ENCODE assay signal across 8 mouse cellular contexts in genomic region chr15:85735063-85735835, GRCm38 (mm10). TPM values are rescaled to one million over a fixed set of nuclear protein-coding genes. Genes with fewer than 3 reads are reported as not detected.
DNase-seq lines count a peak whose midpoint lies in the region; ATAC-seq and TF ChIP-seq lines count a peak whose summit lies in the region.

No protein-coding gene starts in this region.

- no peaks in the 10 kb centered on the region for H3K9me3 ChIP-seq in embryonic facial prominence, embryonic 14.5 days (ENCODE audit: control insufficient read depth, low read length)
- no peaks in the 10 kb centered on the region for H3K9me3 ChIP-seq in limb, embryonic 14.5 days (ENCODE audit: control insufficient read depth, low read length)
- H3K9me3 ChIP-seq in midbrain, embryonic 16.5 days (replicated peaks; ENCODE audit: control insufficient read depth, low read length, poor library complexity, severe bottlenecking) = no peaks in the 10 kb centered on the region

- H3K27ac ChIP-seq in embryonic facial prominence, embryonic 14.5 days (replicated peaks; ENCODE audit: low read depth, low read length) = no peak overlapping the region
- H3K27ac ChIP-seq in limb, embryonic 14.5 days (replicated peaks; ENCODE audit: low read depth, low read length) = no peak overlapping the region
- no peak overlapping the region for H3K27ac ChIP-seq in midbrain, embryonic 16.5 days (ENCODE audit: low read length)

- no peak; the same call in 1 of the 2 replicates for ATAC-seq in cerebellum, adult (ENCODE audit: insufficient number of reproducible peaks, low FRiP score, low TSS enrichment)
- ATAC-seq in embryonic facial prominence, embryonic 14.5 days (ENCODE audit: low read depth) = peak; percentile 95
- peak; percentile 95 for ATAC-seq in limb, embryonic 14.5 days (ENCODE audit: low FRiP score, low read depth)
- peak; percentile 73 for ATAC-seq in midbrain, embryonic 16.5 days

- peak overlapping the region; percentile 71 for H3K4me3 ChIP-seq in embryonic facial prominence, embryonic 14.5 days (ENCODE audit: low read depth, low read length)
- peak overlapping the region; percentile 73 for H3K4me3 ChIP-seq in limb, embryonic 14.5 days (replicated peaks; ENCODE audit: low read length)
- H3K4me3 ChIP-seq in midbrain, embryonic 16.5 days (ENCODE audit: low read depth, low read length) = peak overlapping the region; percentile 48

- H3K4me2 ChIP-seq in embryonic facial prominence, embryonic 14.5 days (ENCODE audit: low read depth, low read length) = peak overlapping the region; percentile 82
- peak overlapping the region; percentile 82 for H3K4me2 ChIP-seq in limb, embryonic 14.5 days (replicated peaks; ENCODE audit: low read depth, low read length, severe bottlenecking)
- peak overlapping the region; percentile 65 for H3K4me2 ChIP-seq in midbrain, embryonic 16.5 days (ENCODE audit: low read length)

- peak; percentile 52 for DNase-seq in cerebellum, adult 11-12 months
- peak; percentile 90 for DNase-seq in embryonic facial prominence, embryonic 14.5 days (ENCODE audit: low spot score)
- DNase-seq in heart, adult 8-10 months (ENCODE audit: low spot score) = peak; percentile 90
- peak; percentile 97 for DNase-seq in kidney, adult 8-10 months
- DNase-seq in limb, embryonic 14.5 days (ENCODE audit: low spot score) = peak; percentile 74
- peak; percentile 54 to 83 for DNase-seq in spleen, postnatal 10 days (ENCODE audit: low spot score in 2 of 2)

- H3K36me3 ChIP-seq in embryonic facial prominence, embryonic 14.5 days (ENCODE audit: control insufficient read depth, insufficient read depth, low read length) = no peaks in the 10 kb centered on the region
- no peaks in the 10 kb centered on the region for H3K36me3 ChIP-seq in limb, embryonic 14.5 days (ENCODE audit: control insufficient read depth, insufficient read depth, low read length)
- H3K36me3 ChIP-seq in midbrain, embryonic 16.5 days (ENCODE audit: control insufficient read depth, insufficient read depth, low read length) = no peaks in the 10 kb centered on the region

- H3K27me3 ChIP-seq in embryonic facial prominence, embryonic 14.5 days (replicated peaks; ENCODE audit: control insufficient read depth, insufficient read depth, low read length) = peaks cover 68% of the 10 kb centered on the region
- H3K27me3 ChIP-seq in limb, embryonic 14.5 days (ENCODE audit: control insufficient read depth, insufficient read depth, low read length) = peaks cover 51% of the 10 kb centered on the region
- peaks cover 54% of the 10 kb centered on the region for H3K27me3 ChIP-seq in midbrain, embryonic 16.5 days (ENCODE audit: control insufficient read depth, insufficient read depth, low read depth, low read length)

- WGBS in embryonic facial prominence, embryonic 14.5 days = under 1% methylated on average over 44 of the region's 78 CpGs
- under 1% methylated on average over 60 of the region's 78 CpGs for WGBS in limb, embryonic 14.5 days
- under 1% methylated on average over 70 of the region's 78 CpGs for WGBS in midbrain, embryonic 16.5 days

- H3K9ac ChIP-seq in embryonic facial prominence, embryonic 14.5 days (ENCODE audit: low read depth, low read length) = peak overlapping the region; percentile 61
- peak overlapping the region; percentile 60 for H3K9ac ChIP-seq in limb, embryonic 14.5 days (ENCODE audit: low read depth, low read length, severe bottlenecking)
- H3K9ac ChIP-seq in midbrain, embryonic 16.5 days (ENCODE audit: low read depth, low read length) = peak overlapping the region; percentile 57

- TF ChIP-seq POLR2A in limb, embryonic 14.5 days (IDR thresholded peaks at IDR 0.05; ENCODE audit: borderline replicate concordance, extremely low read depth, insufficient read depth, insufficient read length) = no peak

- H3K4me1 ChIP-seq in embryonic facial prominence, embryonic 14.5 days (ENCODE audit: control insufficient read depth, insufficient read depth, low read length) = peaks cover 4% of the 10 kb centered on the region; the same call in 1 of the 2 replicates
- H3K4me1 ChIP-seq in limb, embryonic 14.5 days (ENCODE audit: control insufficient read depth, insufficient read depth, low read length) = no peaks in the 10 kb centered on the region
- peaks cover 4% of the 10 kb centered on the region; the same call in 1 of the 2 replicates for H3K4me1 ChIP-seq in midbrain, embryonic 16.5 days (ENCODE audit: control insufficient read depth, insufficient read depth, low read length)

RNA-seq across cellular contexts. Expression of gene Ppara, which starts 0.5 kb away (rescaled TPM):
- polyA plus RNA-seq in embryonic facial prominence, embryonic 14.5 days (2014; fragmentation: Nextera tagmentation; extraction: Ambion mirVana) = 3.5 and 6.0 TPM in 2 replicates
- total RNA-seq in heart, adult 8-10 months (2022) = 10 to 100 TPM; 50.2 to 79.0 (median 59.5) TPM
- polyA plus RNA-seq in limb, embryonic 14.5 days (2012; rRNA removed) = 0.36 and 0.84 TPM in 2 replicates
- 2.2 and 2.8 TPM in 2 replicates for polyA plus RNA-seq in limb, embryonic 14.5 days (2014; fragmentation: Nextera tagmentation; extraction: Ambion mirVana)
- polyA plus RNA-seq in midbrain, embryonic 16.5 days (2015; fragmentation: Nextera tagmentation; extraction: Ambion mirVana) = 1.5 and 1.9 TPM in 2 replicates
